Mouse (Mus musculus): ENCODE data around the gene Tmem253. TPM values are rescaled to one million over a fixed set of nuclear protein-coding genes. Genes with fewer than 3 reads are reported as not detected.
A peak's percentile ranks its signal among the peaks of the same experiment; 100 is the strongest.

The Tmem253 gene
- total and polyA plus RNA-seq, 3 experiments: 0.64 to 1.9 TPM; not detected in 1

GRCm38 (mm10) chr14:52022244-52022708 lies 6.8 kb downstream of the Tmem253 start (continued):
- TF ChIP-seq CTCF (conservative IDR thresholded peaks at IDR 0.05 in 1 of 2, IDR thresholded peaks at IDR 0.05 in 1 of 2; ENCODE audit: low read depth in 2 of 2, low read length in 2 of 2) (no peak), RCOR1 (conservative IDR thresholded peaks at IDR 0.05; ENCODE audit: low read depth, low read length) (peak; percentile 36; the same call in 1 of the 2 replicates), ELF1 (IDR thresholded peaks at IDR 0.05; ENCODE audit: low read depth, low read length) (no peak; the same call in 1 of the 2 replicates)

GRCm38 (mm10) chr14:52022709-52023459 lies 7.4 kb downstream of the Tmem253 start:
- no peaks in the 10 kb centered on the region; the same call in 1 of the 2 replicates for H3K79me2 ChIP-seq (replicated peaks; ENCODE audit: control insufficient read depth, extremely low read depth, insufficient read depth, poor library complexity, severe bottlenecking)
- peak overlapping the region; percentile 62 to 80 (median 74) for H3K4me3 ChIP-seq (replicated peaks in 1 of 3; ENCODE audit: low read depth in 2 of 3, low read length in 2 of 3, poor library complexity in 1 of 3)
- H3K27me3 ChIP-seq (replicated peaks): no peaks in the 10 kb centered on the region
- H3K4me2 ChIP-seq (ENCODE audit: insufficient read depth, low read depth, poor library complexity, severe bottlenecking): peak overlapping the region; percentile 92
- no peaks in the 10 kb centered on the region for H3K9me3 ChIP-seq (replicated peaks; ENCODE audit: low read length)
- in situ Hi-C loops (cut with MboI; ENCODE audit: low pct_ligation_motif_present, low pct_unique_long_range_greater_than_20kb, low sequenced_read_pairs): loop anchor here (5.0 kb wide), 1 partner anchor 116 kb away; no protein-coding TSS in a partner anchor
- peaks cover 0 to 7% of the 10 kb centered on the region in 2 experiments for H3K36me3 ChIP-seq (replicated peaks in 1 of 2; ENCODE audit: control insufficient read depth in 1 of 2, insufficient read depth in 1 of 2, low read length in 1 of 2)
- H3K9ac ChIP-seq (ENCODE audit: insufficient read depth, low read depth): peak overlapping the region; percentile 90
- peak overlapping the region; percentile 98 for H3K27ac ChIP-seq (ENCODE audit: insufficient read depth, low read depth)
- DNase-seq (ENCODE audit: extremely low read depth): peak; percentile 99
- dilution Hi-C loops (cut with MboI; ENCODE audit: extremely low pct_ligation_motif_present, extremely low pct_unique_long_range_greater_than_20kb, low sequenced_read_pairs): no loop called here
- H3K4me1 ChIP-seq (ENCODE audit: control insufficient read depth in 1 of 2, insufficient read depth in 2 of 2): peaks cover 17 to 35% of the 10 kb centered on the region in 2 experiments
- TF ChIP-seq POLR2A (IDR thresholded peaks at IDR 0.05; ENCODE audit: low read depth, low read length) (peak; percentile 88), SIN3A (IDR thresholded peaks at IDR 0.05; ENCODE audit: low read length) (peak; percentile 90), ELF1 (IDR thresholded peaks at IDR 0.05; ENCODE audit: low read depth, low read length) (peak; percentile 78), IRF4 (IDR thresholded peaks at IDR 0.05; ENCODE audit: low read depth, low read length) (peak; percentile 82), EP300 (IDR thresholded peaks at IDR 0.05; ENCODE audit: low read length) (peak; percentile 87), GABPA (IDR thresholded peaks at IDR 0.05; ENCODE audit: insufficient replicate concordance, low read depth, low read length) (no peak), MAX (IDR thresholded peaks at IDR 0.05; ENCODE audit: low read length) (peak; percentile 16), RAD21 (IDR thresholded peaks at IDR 0.05; ENCODE audit: low read depth, low read length) (peak; percentile 92), ZNF384 (IDR thresholded peaks at IDR 0.05; ENCODE audit: low read depth, low read length) (peak; percentile 67), JUND (conservative IDR thresholded peaks at IDR 0.05; ENCODE audit: low read depth, low read length) (peak; percentile 49), POLR2AphosphoS2 (IDR thresholded peaks at IDR 0.05; ENCODE audit: low read depth, low read length) (peak; percentile 91; the same call in 1 of the 2 replicates), MAFK (IDR thresholded peaks at IDR 0.05; ENCODE audit: insufficient replicate concordance, low read length) (no peak; the same call in 1 of the 2 replicates), USF2 (conservative IDR thresholded peaks at IDR 0.05; ENCODE audit: low read depth, low read length) (no peak), ZMIZ1 (IDR thresholded peaks at IDR 0.05; ENCODE audit: low read depth, low read length) (0 out of 2 replicates have a peak, but pooled peaks have one; percentile 34), CHD2 (IDR thresholded peaks at IDR 0.05; ENCODE audit: low read length) (peak; percentile 57; the same call in 1 of the 2 replicates), CHD1 (IDR thresholded peaks at IDR 0.05; ENCODE audit: low read depth, low read length) (no peak), NELFE (IDR thresholded peaks at IDR 0.05; ENCODE audit: low read depth, low read length) (peak; percentile 81; the same call in 1 of the 2 replicates), MAZ (IDR thresholded peaks at IDR 0.05; ENCODE audit: low read depth, low read length) (peak; percentile 78), ETS1 (conservative IDR thresholded peaks at IDR 0.05; ENCODE audit: low read depth, low read length) (peak; percentile 87), USF1 (IDR thresholded peaks at IDR 0.05; ENCODE audit: low read depth, low read length) (no peak), ZKSCAN1 (IDR thresholded peaks at IDR 0.05; ENCODE audit: borderline replicate concordance, low read depth, low read length) (no peak), ZC3H11A (IDR thresholded peaks at IDR 0.05; ENCODE audit: low read depth, low read length) (no peak), MXI1 (IDR thresholded peaks at IDR 0.05; ENCODE audit: low read depth, low read length) (0 out of 2 replicates have a peak, but pooled peaks have one; percentile 34), TBP (conservative IDR thresholded peaks at IDR 0.05; ENCODE audit: low read depth, low read length) (peak; percentile 64; the same call in 1 of the 2 replicates), PAX5 (IDR thresholded peaks at IDR 0.05; ENCODE audit: low read length) (no peak), NRF1 (IDR thresholded peaks at IDR 0.05; ENCODE audit: low read depth, low read length) (no peak), SMC3 (IDR thresholded peaks at IDR 0.05; ENCODE audit: low read depth, low read length) (peak; percentile 85), MEF2A (IDR thresholded peaks at IDR 0.05; ENCODE audit: borderline replicate concordance, low read depth, low read length) (peak; percentile 85; the same call in 1 of the 2 replicates), TCF12 (IDR thresholded peaks at IDR 0.05; ENCODE audit: low read depth, low read length) (peak; percentile 78), KAT2A (IDR thresholded peaks at IDR 0.05; ENCODE audit: insufficient replicate concordance, low read length) (peak; percentile 60; the same call in 1 of the 2 replicates), BHLHE40 (IDR thresholded peaks at IDR 0.05; ENCODE audit: low read depth, low read length) (peak; percentile 71; the same call in 1 of the 2 replicates), MYC (IDR thresholded peaks at IDR 0.05; ENCODE audit: low read depth, low read length) (peak; percentile 68; the same call in 1 of the 2 replicates), JUN (IDR thresholded peaks at IDR 0.05; ENCODE audit: insufficient read depth, low read depth, low read length) (peak; percentile 65)

Data from CH12.LX (cell line).